Mouse (Mus musculus) brown adipose tissue, adult 24 weeks (tissue): ENCODE data around the gene Pcif1. TPM values are rescaled to one million over a fixed set of nuclear protein-coding genes. Genes with fewer than 3 reads are reported as not detected.

Experiments
- H3K27ac ChIP-seq: fragments of 200-500 bp; replicated peaks from 2 replicates; pipeline ENCODE4 v1.5.1; 2012; ENCODE audit warnings: low read depth, mild to moderate bottlenecking, low read length
- H3K4me1 ChIP-seq: fragments of 200-500 bp; 2 replicates; pipeline ENCODE4 v1.6.1; 2012; ENCODE audit warnings: low read length, mixed read lengths; ENCODE audit not compliant: control insufficient read depth, insufficient read depth, insufficient read length
- H3K4me3 ChIP-seq: fragments of 200-500 bp; 2 replicates; pipeline ENCODE4 v1.5.1; 2012; ENCODE audit warnings: low read depth, mild to moderate bottlenecking, low read length, moderate library complexity; ENCODE audit not compliant: insufficient read depth
- polyA plus RNA-seq: library from polyadenylated mRNA; stranded (reverse); fragments of >200 nt; gene quantifications from 2 replicates; pipeline ENCODE4 v1.2.4, GENCODE M21; 2012; ENCODE audit not compliant: missing spikeins, insufficient read depth, insufficient read length

Pcif1 gene
- polyA plus RNA-seq, 1 experiment: 25.6 TPM

- no peaks in the 10 kb centered on the region; the same call in 1 of the 2 replicates for H3K4me1 ChIP-seq
- no peak overlapping the region for H3K4me3 ChIP-seq
- no peak overlapping the region for H3K27ac ChIP-seq
These were observed 63.7 kb downstream of the Pcif1 start for GRCm38 (mm10) chr2:164942692-164943290.

Other genes with a start within 250 kb of the Pcif1 start
- gene Wfdc16, start 240.5 kb upstream of the Pcif1 start, polyA plus RNA-seq: not detected in 2 replicates
- gene Wfdc10, start 223.3 kb upstream of the Pcif1 start, polyA plus RNA-seq: not detected in 2 replicates
- not detected in 2 replicates for gene Wfdc9, start 222.7 kb upstream of the Pcif1 start, polyA plus RNA-seq
- gene Wfdc11, start 205.2 kb upstream of the Pcif1 start, polyA plus RNA-seq: not detected in 2 replicates
- not detected in 2 replicates for gene Wfdc13, start 194.2 kb upstream of the Pcif1 start, polyA plus RNA-seq
- not detected in 2 replicates for gene Spint4, start 180.8 kb upstream of the Pcif1 start, polyA plus RNA-seq
- not detected in 2 replicates for gene Spint5, start 164.0 kb upstream of the Pcif1 start, polyA plus RNA-seq
- gene Wfdc3, start 133.4 kb upstream of the Pcif1 start, polyA plus RNA-seq: not detected in 2 replicates
- gene Dnttip1, start 133.3 kb upstream of the Pcif1 start, polyA plus RNA-seq: 12.7 and 16.6 TPM in 2 replicates
- gene Ube2c, start 109.4 kb upstream of the Pcif1 start, polyA plus RNA-seq: 1.4 and 3.8 TPM in 2 replicates
- gene Tnnc2, start 99.3 kb upstream of the Pcif1 start, polyA plus RNA-seq: 204 and 410 TPM in 2 replicates
- 28.2 and 36.8 TPM in 2 replicates for gene Snx21, start 93.5 kb upstream of the Pcif1 start, polyA plus RNA-seq
- 15.5 and 16.3 TPM in 2 replicates for gene Acot8, start 74.4 kb upstream of the Pcif1 start, polyA plus RNA-seq
- 1.5 and 3.6 TPM in 2 replicates for gene Zswim3, start 74.2 kb upstream of the Pcif1 start, polyA plus RNA-seq
- gene Zswim1, start 56.6 kb upstream of the Pcif1 start, polyA plus RNA-seq: 4.1 and 5.3 TPM in 2 replicates
- not detected in 2 replicates for gene Spata25, start 50.8 kb upstream of the Pcif1 start, polyA plus RNA-seq
- 44.9 and 55.0 TPM in 2 replicates for gene Ctsa, start 46.4 kb upstream of the Pcif1 start, polyA plus RNA-seq
- 1.1 and 4.1 TPM in 2 replicates for gene Neurl2, start 45.8 kb upstream of the Pcif1 start, polyA plus RNA-seq
- gene Pltp, start 21.6 kb upstream of the Pcif1 start, polyA plus RNA-seq: 59.0 and 82.5 TPM in 2 replicates
- gene Zfp335, start 32.5 kb downstream of the Pcif1 start, polyA plus RNA-seq: 6.2 and 6.9 TPM in 2 replicates
- 5.8 and 6.9 TPM in 2 replicates for gene Mmp9, start 61.5 kb downstream of the Pcif1 start, polyA plus RNA-seq
- gene Slc12a5, start 81.5 kb downstream of the Pcif1 start, polyA plus RNA-seq: 1.2 and 1.3 TPM in 2 replicates
- 7.5 TPM in 2 replicates for gene Ncoa5, start 155.6 kb downstream of the Pcif1 start, polyA plus RNA-seq
- gene Cd40, start 176.3 kb downstream of the Pcif1 start, polyA plus RNA-seq: 1.2 and 2.2 TPM in 2 replicates
- not detected in 2 replicates for gene 1700025C18Rik, start 211.4 kb downstream of the Pcif1 start, polyA plus RNA-seq